Mouse (Mus musculus): ENCODE data around the gene Dgcr6. TPM values are rescaled to one million over a fixed set of nuclear protein-coding genes. Genes with fewer than 3 reads are reported as not detected.
"Not testable (repeated sequence)": the region's sequence is repeated elsewhere in the genome, so short reads cannot be mapped to it uniquely, and the experiment has no call there.

Gene Dgcr6
- total RNA-seq (2021) (10 to 100 TPM; 41.4 TPM), polyA plus RNA-seq (2012; rRNA removed) (46.7 and 48.8 TPM in 2 replicates)
- long read RNA-seq, transcript Dgcr6-206 (5 exons, 1,086 nt): major isoform, 28 of 44 reads
- long read RNA-seq, transcript Dgcr6-201 (5 exons, 1,050 nt): minor isoform, 10 of 44 reads
- long read RNA-seq, partial matches to known transcripts: 4 of 44 reads
- long read RNA-seq, other reads (novel, unspliced or antisense): 2 of 44 reads

- H3K4me1 ChIP-seq (ENCODE audit: control insufficient read depth, insufficient read depth, low read length): no peaks in the 10 kb centered on the region
- H3K79me2 ChIP-seq (replicated peaks; ENCODE audit: control insufficient read depth, insufficient read depth, low read length): no peaks in the 10 kb centered on the region
- H3K9ac ChIP-seq (ENCODE audit: low read depth, low read length): peak within 1 kb of the TSS; percentile 56; the same call in 1 of the 2 replicates
- no peak within 1 kb of the TSS for H3K27ac ChIP-seq
- H3K27me3 ChIP-seq (ENCODE audit: control insufficient read depth, insufficient read depth, low read length): no peaks in the 10 kb centered on the region
- no peak within 1 kb of the TSS for H3K4me3 ChIP-seq
- H3K36me3 ChIP-seq (ENCODE audit: control insufficient read depth, insufficient read depth, low read length): no peaks in the 10 kb centered on the region
- WGBS: 14% methylated on average over 11 of the region's 11 CpGs
- no peak for TF ChIP-seq POLR2A (IDR thresholded peaks at IDR 0.05; ENCODE audit: insufficient read depth, low read depth, low read length)
- TF ChIP-seq EP300 (IDR thresholded peaks at IDR 0.05; ENCODE audit: insufficient read depth, low read depth, low read length): 0 out of 2 replicates have a peak, but pooled peaks have one; percentile 32
- peak; percentile 91 for TF ChIP-seq CTCF (IDR thresholded peaks at IDR 0.05)
- DNase-seq: peak; percentile 70 to 77
- intact Hi-C loops (cut with DNase I): loop anchor here (2.0 to 5.0 kb wide), 3 partner anchors 40 to 158 kb away; partner anchors contain the start of gene Prodh
Observed at GRCm38 (mm10) chr16:18052731-18053202, at the start of gene Dgcr6. TSS of gene Dgcr6 (plus strand) at chr16:18052860.

GRCm38 (mm10) chr16:18004589-18004988, 48.1 kb upstream of the Dgcr6 start:
- H3K4me3 ChIP-seq: no peak overlapping the region
- no peaks in the 10 kb centered on the region for H3K27me3 ChIP-seq (ENCODE audit: control insufficient read depth, insufficient read depth, low read length)
- no peaks in the 10 kb centered on the region for H3K36me3 ChIP-seq (ENCODE audit: control insufficient read depth, insufficient read depth, low read length)
- no peak overlapping the region for H3K27ac ChIP-seq
- no peak overlapping the region for H3K9ac ChIP-seq (ENCODE audit: low read depth, low read length)
- H3K79me2 ChIP-seq (replicated peaks; ENCODE audit: control insufficient read depth, insufficient read depth, low read length): no peaks in the 10 kb centered on the region
- TF ChIP-seq CTCF (IDR thresholded peaks at IDR 0.05) (no peak), EP300 (IDR thresholded peaks at IDR 0.05; ENCODE audit: insufficient read depth, low read depth, low read length) (no peak), POLR2A (IDR thresholded peaks at IDR 0.05; ENCODE audit: insufficient read depth, low read depth, low read length) (no peak)
- intact Hi-C loops (cut with DNase I): no loop called here
- WGBS: 75% methylated on average over 5 of the region's 5 CpGs
- DNase-seq: no peak
- no peaks in the 10 kb centered on the region for H3K4me1 ChIP-seq (ENCODE audit: control insufficient read depth, insufficient read depth, low read length)

GRCm38 (mm10) chr16:18007083-18007482, 45.6 kb upstream of the Dgcr6 start:
- Histone ChIP-seq H3K4me1 (ENCODE audit: control insufficient read depth, insufficient read depth, low read length) (no peaks in the 10 kb centered on the region), H3K27me3 (ENCODE audit: control insufficient read depth, insufficient read depth, low read length) (no peaks in the 10 kb centered on the region), H3K9ac (ENCODE audit: low read depth, low read length) (no peak overlapping the region), H3K27ac (no peak overlapping the region), H3K79me2 (replicated peaks; ENCODE audit: control insufficient read depth, insufficient read depth, low read length) (no peaks in the 10 kb centered on the region), H3K36me3 (ENCODE audit: control insufficient read depth, insufficient read depth, low read length) (no peaks in the 10 kb centered on the region), H3K4me3 (no peak overlapping the region)
- WGBS: 49% methylated on average over 4 of the region's 4 CpGs
- DNase-seq: no peak
- TF ChIP-seq EP300 (IDR thresholded peaks at IDR 0.05; ENCODE audit: insufficient read depth, low read depth, low read length) (no peak), CTCF (IDR thresholded peaks at IDR 0.05) (no peak), POLR2A (IDR thresholded peaks at IDR 0.05; ENCODE audit: insufficient read depth, low read depth, low read length) (no peak)
- intact Hi-C loops (cut with DNase I): no loop called here

- TF ChIP-seq CTCF (IDR thresholded peaks at IDR 0.05): no peak
- no peak for TF ChIP-seq EP300 (IDR thresholded peaks at IDR 0.05; ENCODE audit: insufficient read depth, low read depth, low read length)
- TF ChIP-seq POLR2A (IDR thresholded peaks at IDR 0.05; ENCODE audit: insufficient read depth, low read depth, low read length): no peak
- H3K27me3 ChIP-seq (ENCODE audit: control insufficient read depth, insufficient read depth, low read length): no peaks in the 10 kb centered on the region
- WGBS: 76% methylated on average over 6 of the region's 6 CpGs
Observed at GRCm38 (mm10) chr16:18011101-18011500, 41.6 kb upstream of the Dgcr6 start.

GRCm38 (mm10) chr16:18016482-18016881, 36.2 kb upstream of the Dgcr6 start:
- intact Hi-C loops (cut with DNase I); H3K4me3 ChIP-seq; H3K36me3 ChIP-seq (ENCODE audit: control insufficient read depth, insufficient read depth, low read length); H3K9ac ChIP-seq (ENCODE audit: low read depth, low read length); H3K79me2 ChIP-seq (replicated peaks; ENCODE audit: control insufficient read depth, insufficient read depth, low read length); H3K27me3 ChIP-seq (ENCODE audit: control insufficient read depth, insufficient read depth, low read length); DNase-seq; H3K4me1 ChIP-seq (ENCODE audit: control insufficient read depth, insufficient read depth, low read length); H3K27ac ChIP-seq: not testable (repeated sequence)
- 77% methylated on average over 4 of the region's 4 CpGs for WGBS

More at GRCm38 (mm10) chr16:18011101-18011500, 41.6 kb upstream of the Dgcr6 start:
- Histone ChIP-seq H3K36me3 (ENCODE audit: control insufficient read depth, insufficient read depth, low read length) (no peaks in the 10 kb centered on the region), H3K4me3 (no peak overlapping the region), H3K9ac (ENCODE audit: low read depth, low read length) (no peak overlapping the region), H3K4me1 (ENCODE audit: control insufficient read depth, insufficient read depth, low read length) (no peaks in the 10 kb centered on the region), H3K79me2 (replicated peaks; ENCODE audit: control insufficient read depth, insufficient read depth, low read length) (no peaks in the 10 kb centered on the region), H3K27ac (no peak overlapping the region)
- intact Hi-C loops (cut with DNase I): no loop called here
- DNase-seq: no peak

- Histone ChIP-seq H3K36me3 (ENCODE audit: control insufficient read depth, insufficient read depth, low read length) (no peaks in the 10 kb centered on the region), H3K79me2 (replicated peaks; ENCODE audit: control insufficient read depth, insufficient read depth, low read length) (no peaks in the 10 kb centered on the region), H3K4me1 (ENCODE audit: control insufficient read depth, insufficient read depth, low read length) (no peaks in the 10 kb centered on the region), H3K27ac (no peak overlapping the region), H3K9ac (ENCODE audit: low read depth, low read length) (no peak overlapping the region), H3K4me3 (no peak overlapping the region), H3K27me3 (ENCODE audit: control insufficient read depth, insufficient read depth, low read length) (no peaks in the 10 kb centered on the region)
- intact Hi-C loops (cut with DNase I): no loop called here
- 69% methylated on average over 8 of the region's 8 CpGs for WGBS
- DNase-seq: no peak
- TF ChIP-seq EP300 (IDR thresholded peaks at IDR 0.05; ENCODE audit: insufficient read depth, low read depth, low read length) (no peak), POLR2A (IDR thresholded peaks at IDR 0.05; ENCODE audit: insufficient read depth, low read depth, low read length) (no peak), CTCF (IDR thresholded peaks at IDR 0.05) (no peak)
Observed at GRCm38 (mm10) chr16:18022780-18023557, 29.7 kb upstream of the Dgcr6 start.
